Mouse (Mus musculus) liver, adult 2 months (tissue): ENCODE measurements around the gene Lima1.

Experiments
- CTCF ChIP-seq: fragments of 200-500 bp; IDR thresholded peaks from 2 replicates; pipeline ENCODE4 v1.5.1; 2011; ENCODE audit warnings: low read depth, low read length, control low read depth
- POLR2A ChIP-seq: fragments of 200-500 bp; IDR thresholded peaks from 2 replicates; pipeline ENCODE4 v1.6.1; 2011; ENCODE audit warnings: low read length, control low read depth; ENCODE audit not compliant: insufficient read depth; ENCODE audit errors: extremely low read depth

DNA sequence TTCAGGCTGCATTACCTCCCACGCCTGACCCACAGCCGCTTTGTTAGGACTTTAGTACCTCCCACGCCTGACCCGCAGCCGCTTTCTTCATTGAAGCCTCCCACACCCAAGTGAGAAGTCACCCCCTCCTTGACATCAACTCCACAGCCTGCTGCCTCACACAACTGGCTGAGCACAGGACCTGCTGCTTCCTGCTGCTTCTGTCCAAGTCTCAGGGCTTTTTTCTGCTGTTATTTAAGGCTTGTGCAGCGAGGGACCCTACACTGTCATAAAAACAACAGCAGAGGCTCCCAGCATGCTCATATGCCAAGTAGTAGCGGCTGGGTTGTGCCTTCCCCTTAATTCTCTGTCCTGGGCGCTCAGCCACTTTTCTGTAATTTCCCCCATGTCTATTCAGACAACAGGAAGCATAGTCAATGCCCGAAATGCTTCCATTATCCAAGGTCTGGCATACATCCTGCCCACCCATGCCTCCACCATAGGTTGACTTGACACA lies 87.6 kb downstream of the Lima1 start:
- TF ChIP-seq POLR2A = no peak
- TF ChIP-seq CTCF = no peak
